Mouse (Mus musculus) retina, postnatal 1 day (tissue): Measurements from ENCODE around the gene Ikzf2.

Source experiments
- DNase-seq: peaks from one replicate; pipeline ENCODE4 v3.0.0-alpha.2; 2012

The Ikzf2 gene

DNA sequence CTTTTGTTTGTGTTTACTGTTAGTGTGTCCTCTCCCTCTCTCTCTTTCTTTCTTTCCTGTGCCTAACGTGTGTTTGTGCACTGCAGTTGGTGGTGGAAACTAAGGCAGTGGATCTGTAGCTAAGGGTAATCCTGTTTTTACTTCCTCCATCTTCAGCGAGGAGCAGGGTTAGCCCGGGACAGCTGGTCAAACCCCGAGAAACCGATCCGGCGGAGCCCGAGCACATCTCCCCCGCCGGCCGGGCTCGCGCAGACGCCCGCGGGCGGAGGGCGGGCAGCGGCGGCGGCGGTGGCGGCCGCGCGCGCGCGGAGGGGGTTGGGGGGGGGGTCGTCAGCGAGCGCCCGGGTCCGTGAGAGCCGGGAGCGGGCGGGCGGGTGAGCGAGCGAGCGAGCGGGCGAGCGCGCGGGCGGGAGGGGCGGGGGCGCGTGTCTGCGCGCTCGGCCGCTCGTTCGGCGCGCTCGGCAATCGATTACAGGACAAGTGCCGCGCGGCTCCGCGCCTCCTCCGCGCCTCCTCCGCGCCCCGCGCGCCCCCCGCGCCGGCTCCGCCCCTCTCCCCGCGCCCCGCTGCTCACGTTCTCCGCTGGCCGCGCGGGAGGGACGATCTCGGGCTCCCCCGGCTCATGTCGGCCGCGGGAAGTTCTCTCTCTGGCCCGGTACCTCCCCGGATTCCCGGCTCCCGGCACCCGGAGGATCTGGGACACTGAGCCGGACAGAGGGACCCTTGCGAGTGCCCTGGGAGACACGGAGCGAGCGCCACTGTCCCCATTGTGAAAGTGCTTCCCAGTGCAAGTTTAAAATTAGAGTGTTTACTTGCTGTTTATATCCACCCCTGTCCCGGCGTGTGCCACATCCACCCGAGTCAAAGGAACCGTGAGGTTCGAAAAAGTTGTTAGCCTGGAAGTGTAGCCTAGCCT lies at the start of gene Ikzf2:
Gene Ikzf2 (minus strand): TSS at position 170 of the 916 bp plus-strand sequence.
- peak; percentile 94 for DNase-seq

DNA sequence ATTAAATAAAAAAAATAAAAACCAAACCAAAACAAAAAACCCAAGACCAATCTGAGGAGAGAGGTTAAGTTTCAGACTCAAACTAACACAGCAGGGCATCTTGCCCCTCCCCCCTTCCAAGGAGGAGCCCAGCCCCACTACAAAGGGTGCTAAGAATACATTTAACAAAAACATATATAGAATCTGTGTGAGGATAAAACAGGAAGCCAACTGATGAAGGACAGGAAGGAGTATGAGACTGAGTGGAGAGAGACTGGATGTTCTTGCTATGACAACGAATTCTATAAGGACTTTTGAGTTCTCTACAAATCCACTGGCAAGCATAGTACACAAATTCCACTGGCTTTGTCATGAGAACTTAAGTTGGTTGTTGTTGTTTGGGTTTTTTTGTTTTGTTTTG lies 42.7 kb upstream of the Ikzf2 start:
- DNase-seq, result no peak

DNA sequence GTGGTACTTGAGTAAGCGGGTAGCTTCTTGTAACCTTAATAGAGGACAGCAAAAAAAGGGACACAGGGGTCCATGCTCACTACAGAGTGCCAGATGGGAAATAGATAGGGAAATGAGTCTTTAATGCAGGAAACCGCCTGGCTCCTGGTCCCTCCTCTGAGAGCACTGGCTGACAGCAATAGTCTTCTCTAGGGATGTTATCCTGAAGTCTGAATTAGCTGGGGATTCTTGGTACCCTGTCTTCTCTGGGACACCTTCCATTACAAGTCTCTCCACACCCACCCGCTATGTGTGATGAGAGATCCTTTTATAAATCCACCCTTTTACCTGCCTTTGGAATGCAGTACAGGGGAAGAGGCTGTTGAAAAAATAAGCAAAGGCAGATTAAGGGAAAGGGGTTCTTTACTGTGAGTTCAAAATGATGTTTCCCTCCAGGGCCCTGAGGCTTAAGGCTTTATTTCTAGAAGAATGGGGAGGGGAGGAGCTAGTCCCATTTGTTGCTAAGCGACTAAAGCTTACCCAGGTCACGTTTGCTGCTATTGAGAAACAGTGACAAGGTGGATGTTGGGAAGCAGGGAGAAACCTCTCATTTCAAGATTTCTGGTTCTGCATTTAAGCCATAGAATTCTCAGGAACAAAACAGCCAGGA lies 42.1 kb upstream of the Ikzf2 start:
- DNase-seq, result peak; percentile 48

DNA sequence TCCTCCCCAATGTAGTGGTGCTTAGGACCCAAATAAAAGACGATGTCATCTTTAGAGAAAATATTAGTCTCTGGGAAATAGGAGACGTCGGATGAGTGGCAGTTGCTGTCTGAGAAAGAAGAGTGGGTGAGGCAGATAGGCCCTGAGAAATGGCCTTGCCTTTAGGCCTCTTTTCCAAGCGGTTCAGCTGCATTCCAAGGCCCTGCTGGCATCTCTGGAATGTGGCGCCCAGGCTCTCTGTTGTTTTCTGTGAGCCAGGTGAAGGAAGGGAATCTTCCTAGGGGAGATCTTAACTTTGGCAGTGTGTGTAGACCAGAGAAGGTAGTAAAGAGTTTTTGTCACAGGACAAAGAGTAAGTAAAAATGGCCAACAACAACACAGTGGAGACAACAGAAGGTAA lies 40.9 kb upstream of the Ikzf2 start:
- no peak for DNase-seq

DNA sequence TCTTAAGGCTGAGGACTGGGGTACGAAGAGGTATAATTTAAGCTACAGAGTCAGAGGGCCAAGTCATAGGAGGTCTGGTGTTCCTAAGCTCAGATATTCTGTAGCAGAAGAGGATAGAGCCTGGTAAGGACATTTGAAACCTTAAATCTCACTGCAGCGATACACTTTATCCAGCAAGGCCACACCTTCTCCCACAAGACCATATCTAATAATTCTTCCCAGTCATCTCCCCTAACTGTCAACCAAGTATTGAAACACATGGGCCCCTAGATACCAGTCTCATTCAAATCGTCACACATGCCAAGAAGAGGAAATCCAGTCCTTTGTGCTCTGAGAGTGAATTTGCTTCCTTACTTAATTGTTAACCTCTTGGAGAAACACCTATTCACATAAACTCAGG lies 30.1 kb upstream of the Ikzf2 start:
- DNase-seq, result no peak

DNA sequence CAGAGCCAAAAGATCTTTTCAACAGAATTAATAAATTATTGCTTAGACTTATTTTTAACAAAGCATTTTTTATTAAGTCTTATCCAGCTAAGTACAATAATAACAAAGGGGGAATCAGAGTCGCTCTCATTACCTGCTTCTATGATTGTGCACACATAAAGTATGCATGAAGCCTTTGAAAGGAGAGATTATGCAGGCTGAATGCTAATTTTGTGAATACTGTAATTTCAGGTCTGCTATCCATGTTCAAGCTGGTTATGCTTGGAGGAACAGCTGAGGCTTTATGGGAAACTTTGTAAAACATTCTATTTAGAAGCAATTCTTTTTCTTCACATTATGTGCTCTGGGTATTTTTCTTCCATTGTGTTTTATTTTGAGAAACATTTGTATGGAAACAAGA lies 21.5 kb upstream of the Ikzf2 start:
- no peak for DNase-seq

DNA sequence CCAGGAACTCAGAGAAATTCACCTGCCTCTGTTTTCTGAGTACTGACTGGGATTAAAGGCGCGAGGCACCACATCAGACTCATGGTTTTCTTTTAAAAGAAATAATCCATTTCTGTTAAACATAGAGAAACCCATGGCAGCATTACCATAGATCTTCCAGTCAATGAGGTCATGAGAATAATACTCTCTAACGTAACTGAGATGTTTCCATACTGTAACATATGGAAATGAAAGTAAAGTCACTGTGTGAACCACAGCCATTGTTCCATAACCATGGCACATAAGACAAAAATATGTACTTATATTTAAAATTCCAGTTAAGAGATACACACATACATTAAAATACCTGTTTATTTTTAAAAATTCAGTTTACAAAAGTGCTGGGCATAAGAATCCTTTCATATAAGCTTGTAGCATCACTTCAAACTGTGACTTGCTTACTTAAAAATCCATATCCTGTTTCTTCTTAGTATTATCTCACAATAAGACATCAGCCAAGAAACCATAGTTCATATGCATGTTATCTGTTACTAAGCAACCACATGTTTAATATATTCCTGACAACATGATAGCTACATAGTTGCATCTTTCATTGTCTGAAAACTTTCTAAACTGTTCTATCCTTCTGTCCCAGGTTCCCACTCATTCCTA lies 16.6 kb upstream of the Ikzf2 start:
- DNase-seq, result no peak

DNA sequence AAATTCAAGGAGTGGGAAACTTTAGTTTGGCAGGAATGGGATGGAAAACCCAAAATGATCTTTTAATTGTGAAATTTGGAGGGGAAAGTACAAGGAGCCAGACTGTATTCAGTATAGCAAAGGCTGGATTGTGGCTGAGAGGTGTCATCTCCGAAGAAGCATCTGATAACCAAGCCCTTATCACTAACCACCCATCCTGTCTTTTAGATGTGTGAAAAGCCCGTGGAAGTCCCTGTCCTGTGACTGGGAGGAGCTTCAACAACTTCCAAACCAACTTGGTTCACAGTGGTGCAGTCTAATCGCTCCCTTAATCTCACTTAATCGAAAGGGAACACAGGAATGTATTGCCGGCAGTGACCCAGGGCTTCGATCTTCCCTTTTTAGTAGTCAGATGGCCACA lies 4.9 kb upstream of the Ikzf2 start:
- no peak for DNase-seq

DNA sequence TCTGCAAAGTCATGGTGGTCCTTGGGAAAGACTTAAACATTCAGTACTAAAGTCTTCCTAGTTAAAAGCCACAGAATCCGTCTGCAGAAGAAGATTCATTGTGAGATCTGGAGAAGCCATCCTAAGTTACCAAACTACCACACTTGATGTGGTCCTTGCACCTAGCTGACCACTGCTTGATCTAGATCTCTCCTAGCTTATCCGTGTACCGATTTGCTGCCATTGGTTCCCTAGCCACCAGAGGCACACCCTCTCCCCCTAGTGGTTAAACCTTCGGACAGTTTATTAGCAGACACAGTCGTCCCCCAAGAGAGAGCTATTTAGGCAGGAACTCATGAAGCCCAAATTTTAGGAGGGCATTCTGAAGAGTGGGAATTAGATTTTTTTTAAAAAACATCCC lies 1.9 kb upstream of the Ikzf2 start:
- DNase-seq, result peak; percentile 88

DNA sequence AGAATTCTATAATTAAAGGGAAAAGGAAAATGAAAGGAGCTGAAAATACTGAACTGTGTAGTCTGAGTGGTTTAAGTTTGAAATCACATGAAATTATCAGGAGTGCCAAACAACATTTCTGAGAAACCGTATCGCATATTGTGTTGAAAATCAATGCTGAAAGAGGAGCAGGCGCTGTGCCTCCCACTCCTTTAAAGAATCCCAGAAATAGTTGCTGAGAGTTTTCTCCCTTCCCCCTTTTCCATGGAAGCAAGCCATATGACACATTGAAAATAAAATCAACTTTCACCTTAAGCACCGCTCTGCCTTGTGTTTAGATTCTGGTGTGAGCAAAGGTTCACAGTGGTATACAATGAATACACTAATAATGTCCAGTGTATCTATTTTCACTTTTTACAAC lies 1.1 kb upstream of the Ikzf2 start:
- peak; percentile 12 for DNase-seq

DNA sequence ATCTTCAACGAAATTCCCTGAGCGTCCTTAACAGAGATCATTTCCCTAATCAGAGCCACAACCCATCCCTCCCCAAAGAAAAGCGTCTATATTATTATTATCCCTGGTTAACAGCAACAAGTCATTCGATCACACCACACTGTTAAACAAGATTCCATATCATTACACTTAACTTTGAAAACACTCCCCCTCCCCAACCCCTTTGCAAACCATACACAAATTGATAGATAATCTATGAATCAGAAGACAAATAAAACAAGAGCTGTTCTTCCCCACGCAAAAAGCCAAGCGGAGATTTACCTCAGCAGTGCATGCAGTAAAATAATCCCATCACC lies 337 bp downstream of the Ikzf2 start:
- no peak for DNase-seq

DNA sequence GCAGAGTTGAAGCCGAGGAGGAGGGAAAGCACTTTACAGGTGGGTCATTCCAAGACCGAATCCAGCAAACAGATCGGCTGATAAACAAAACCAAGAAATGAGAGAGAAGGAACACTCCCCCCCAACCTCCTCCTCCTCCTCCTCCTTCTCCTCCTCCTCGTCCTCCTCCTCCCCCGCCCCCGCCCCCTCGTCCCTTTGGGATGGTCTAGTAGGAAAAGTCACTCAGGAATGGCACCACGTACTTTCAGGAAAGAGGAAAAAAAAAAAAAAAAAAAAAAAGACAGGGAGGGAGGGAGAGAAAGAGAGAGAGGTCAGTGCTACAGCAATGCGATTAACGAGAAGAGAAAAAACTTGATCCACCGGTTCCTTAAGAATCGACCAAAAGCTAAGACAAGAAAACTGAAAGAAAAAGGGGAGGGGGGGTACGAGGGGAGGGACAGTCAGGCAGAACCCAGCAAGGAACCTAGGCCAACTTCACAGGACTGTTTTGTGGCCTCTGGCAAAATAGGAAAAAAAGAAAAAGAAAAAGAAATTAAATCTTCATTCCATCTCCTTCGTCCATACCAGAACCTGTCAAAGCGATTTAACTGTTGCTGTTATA lies 1.1 kb downstream of the Ikzf2 start:
- DNase-seq, result peak; percentile 35

DNA sequence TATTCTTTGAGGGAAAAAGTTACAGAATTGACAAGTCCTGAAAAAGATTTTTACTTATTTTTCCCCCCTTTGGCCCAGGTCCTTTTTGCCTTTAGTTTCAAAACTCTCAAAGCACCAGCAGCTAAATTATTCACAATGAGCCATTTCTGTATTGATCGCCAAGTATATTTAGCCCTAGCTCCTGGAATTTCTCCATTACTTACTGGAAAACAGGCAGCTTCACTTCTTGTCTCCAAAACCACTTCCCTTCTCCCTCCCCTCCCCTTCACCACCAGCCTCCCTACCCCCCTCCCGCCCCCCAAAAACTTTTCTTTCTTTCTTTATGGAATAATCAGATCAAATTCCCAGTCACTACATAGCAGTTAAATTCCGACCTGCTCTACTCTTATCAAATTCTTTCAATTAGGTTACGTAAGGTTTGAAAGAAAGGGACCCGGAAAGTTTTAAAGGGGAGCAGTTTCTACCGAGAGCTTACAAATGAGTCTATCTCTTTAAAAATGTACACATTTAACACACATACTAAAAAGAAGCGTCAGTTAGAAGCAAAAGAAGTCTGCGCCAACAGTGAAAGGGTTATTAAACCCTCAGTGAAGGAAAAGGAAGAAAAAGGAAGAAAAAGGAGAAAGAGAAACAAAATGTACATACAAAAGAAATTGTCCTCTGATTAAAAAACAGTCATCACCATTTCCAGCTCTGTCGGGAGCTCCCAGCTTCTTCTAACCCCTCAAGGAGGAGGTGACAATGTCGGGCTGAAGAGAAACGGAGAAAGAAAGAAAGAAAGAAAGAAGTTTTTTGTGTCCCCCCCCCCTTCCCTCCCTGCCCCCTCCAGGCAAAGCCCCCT lies 1.8 kb downstream of the Ikzf2 start:
- peak; percentile 11 for DNase-seq

DNA sequence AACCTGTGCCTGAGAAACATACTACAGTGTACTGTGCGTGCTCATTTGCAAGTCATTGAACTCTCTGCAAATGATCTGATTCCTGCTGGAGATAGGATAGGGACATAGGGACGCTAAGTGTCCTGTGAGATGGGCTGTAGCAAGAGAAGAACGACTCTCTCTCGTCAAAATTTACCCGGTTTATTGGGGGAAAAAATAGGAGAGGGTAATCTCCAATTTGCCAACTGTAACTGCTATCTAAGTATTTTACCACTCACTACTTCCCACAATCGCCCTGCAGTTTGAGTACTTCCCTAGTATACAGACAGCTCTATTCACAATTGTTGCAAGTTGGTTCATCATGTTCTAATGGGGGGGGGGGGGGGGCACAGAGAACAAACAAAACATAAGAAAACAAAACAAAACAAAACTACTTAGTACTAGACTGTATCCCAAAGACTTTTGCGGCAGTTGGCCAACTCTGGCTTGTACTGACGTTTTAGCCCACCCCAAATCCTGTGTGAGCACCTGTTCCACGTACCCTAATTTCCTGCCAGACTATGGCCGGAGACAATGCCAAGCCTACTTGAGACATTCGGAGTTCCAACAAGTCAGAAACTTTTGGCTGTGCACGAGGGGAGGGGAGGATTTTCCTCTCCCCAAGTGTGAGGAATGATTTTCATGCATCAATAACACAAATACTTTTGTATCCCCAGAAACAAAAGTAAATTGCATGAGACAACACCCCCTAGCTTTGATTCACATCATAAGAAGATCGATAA lies 2.6 kb downstream of the Ikzf2 start:
- DNase-seq, result no peak

DNA sequence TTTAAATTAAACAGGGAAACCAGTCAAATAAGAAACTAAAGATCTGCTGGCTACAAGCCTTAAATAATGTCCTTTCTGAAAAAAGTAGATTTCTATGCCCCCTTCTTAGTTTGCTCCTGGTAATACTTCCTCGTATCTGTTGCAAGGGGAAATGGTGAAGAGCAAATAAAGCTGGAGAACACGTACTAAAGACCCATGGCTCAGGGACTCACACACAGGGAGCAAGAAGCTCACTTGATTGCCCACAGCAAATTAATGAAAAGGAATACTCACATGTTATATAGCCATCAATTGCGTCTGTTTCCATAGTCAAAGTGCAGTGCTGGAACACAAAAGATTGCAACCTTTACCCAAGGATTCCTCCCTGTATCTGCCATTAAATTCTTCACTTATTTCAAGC lies 3.2 kb downstream of the Ikzf2 start:
- no peak for DNase-seq

DNA sequence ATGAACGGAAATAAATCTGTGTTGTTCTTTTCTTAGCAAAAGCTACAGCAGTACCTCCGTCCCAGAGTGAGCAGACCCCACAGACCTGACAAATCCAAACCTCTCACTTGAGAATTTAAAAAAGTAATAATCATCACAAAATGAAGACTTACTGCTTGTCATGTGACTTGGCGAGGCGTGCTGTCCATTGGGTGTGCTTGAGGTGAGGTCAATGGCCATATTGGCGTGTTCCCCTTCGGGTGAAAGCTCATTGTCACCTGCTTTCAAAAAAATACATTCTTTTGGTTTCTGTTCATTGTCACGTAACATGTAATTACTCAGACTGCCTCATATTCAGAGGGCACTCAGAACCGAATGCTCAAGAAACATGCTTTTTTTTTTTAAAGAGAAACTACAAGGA lies 4.0 kb downstream of the Ikzf2 start:
- no peak for DNase-seq

DNA sequence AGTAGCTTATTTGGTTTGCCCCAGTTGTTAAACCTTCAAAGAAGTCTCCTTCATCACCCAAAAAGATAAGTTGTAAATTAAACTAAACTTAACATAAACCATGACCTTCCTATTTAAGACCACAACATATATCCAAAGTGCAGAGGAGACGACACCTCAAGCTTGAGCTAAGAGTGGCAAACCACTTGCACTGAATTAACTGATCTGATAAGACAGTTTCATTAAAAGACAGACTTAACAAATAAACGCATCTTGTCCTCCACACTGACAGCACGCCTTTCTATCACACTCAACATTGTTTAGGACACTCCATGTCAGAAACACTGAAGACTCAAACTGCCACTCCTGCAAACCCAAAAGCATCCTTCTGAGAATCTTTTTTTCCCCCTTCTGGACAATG lies 4.8 kb downstream of the Ikzf2 start:
- DNase-seq, result no peak

DNA sequence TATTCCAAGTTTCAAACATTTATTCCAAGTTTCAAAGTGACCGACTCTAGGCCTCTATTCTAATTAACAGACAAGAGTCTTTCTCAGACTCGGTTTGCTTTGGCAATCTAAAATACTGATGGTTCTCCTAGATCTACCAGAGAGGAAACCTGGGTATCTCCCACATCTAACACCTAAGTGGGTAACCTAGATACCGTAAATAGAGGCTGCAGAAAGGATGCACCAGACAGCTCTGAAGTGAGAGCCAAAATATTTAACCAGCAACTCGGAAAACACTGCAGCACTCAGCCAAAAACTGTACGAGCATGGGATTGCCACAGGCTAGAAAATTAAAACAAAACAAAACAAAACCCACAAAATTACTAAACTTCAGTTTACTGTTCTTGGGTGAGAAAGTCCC lies 6.0 kb downstream of the Ikzf2 start:
- DNase-seq, result no peak

DNA sequence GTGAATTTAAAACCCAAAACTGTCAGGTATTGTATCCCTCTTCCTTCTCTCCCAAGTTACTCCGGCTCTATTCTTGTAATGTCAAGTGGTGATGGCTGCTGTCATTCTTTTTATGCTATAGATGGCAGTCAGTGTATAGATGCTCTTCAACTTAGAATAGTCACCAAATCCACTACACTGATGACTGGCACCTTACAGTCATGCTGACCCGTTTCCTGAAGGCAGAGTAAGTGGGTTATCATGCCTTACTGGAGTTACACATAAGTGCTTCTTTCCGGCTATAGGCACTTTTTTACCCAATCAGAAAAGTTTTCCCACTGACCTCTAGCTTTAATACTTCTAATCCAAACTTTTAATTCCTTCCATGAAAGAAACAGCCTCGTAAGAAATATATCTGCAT lies 6.5 kb downstream of the Ikzf2 start:
- no peak for DNase-seq

DNA sequence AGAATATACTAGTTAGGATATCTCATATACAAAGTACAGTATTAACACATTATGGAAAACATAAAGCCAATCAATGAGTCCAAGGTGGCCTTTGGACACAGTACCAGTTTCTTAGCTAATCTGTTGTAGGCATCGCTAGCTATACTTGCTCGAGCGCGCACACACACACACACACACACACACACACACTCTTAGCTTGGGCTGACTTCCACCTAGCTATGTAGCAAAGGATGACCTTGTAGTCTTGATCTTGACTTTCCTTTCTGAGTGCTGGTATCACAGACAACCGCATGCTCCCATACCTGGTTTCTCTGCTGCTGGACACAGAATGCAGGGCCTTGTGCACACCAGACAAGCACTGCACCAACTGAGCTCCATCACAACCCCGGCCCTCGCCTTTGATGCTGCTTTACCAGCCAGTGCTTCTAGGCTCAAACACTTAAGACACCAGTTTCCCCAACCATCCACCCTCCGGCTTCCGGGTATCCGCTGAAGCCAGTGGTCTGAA lies 17.1 kb downstream of the Ikzf2 start:
- no peak for DNase-seq

DNA sequence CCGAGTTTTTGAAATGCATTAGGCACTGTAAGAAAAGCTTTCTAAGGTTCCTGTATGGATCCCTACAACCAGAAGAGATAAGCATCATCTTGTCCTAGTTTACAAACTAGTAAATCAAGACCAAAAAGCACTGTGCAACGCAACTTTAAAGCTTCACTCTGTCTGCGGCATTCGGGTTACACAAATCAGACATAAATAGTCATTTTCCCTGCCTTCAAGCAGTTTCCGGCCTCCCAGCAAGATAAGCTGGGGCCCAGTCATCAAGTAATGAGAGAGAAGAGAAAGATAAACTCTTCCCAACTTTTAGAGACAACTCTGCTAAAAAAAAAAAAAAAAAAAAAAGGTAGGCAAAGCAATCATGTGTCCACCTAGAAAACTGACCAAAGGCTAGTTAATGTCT lies 19.6 kb downstream of the Ikzf2 start:
- no peak for DNase-seq

DNA sequence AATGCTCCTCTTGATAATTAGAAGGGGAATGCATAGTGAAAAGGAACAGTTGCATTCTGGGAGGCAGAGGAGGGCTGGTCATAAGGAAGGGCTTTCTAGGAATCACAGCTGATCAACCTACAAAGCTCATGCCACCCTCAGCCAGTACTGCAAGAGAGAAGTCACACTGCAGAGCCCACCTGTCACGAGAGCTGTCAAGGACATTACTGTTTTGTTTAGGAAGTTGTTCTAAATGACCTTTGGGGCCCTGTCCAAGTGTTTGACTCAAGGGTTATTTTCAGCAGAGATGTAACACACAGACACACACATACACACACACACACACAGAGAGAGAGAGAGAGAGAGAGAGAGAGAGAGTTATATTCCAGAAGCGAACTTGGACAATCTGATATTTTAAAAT lies 27.3 kb downstream of the Ikzf2 start:
- no peak for DNase-seq
